Mouse (Mus musculus) megakaryocyte progenitor cell, adult 5-6 weeks (primary cell): ENCODE results near the gene Zfp810. TPM values are rescaled to one million over a fixed set of nuclear protein-coding genes. Genes with fewer than 3 reads are reported as not detected.
A peak's percentile ranks its signal among the peaks of the same experiment; 100 is the strongest.
"Not testable (repeated sequence)": the region's sequence is repeated elsewhere in the genome, so short reads cannot be mapped to it uniquely, and the experiment has no call there.

Experiments
- ATAC-seq: replicated peaks from 2 replicates; pipeline ENCODE4 v1.8.0; 2016; ENCODE audit warnings: mild to moderate bottlenecking, moderate TSS enrichment, inconsistent platforms; ENCODE audit not compliant: poor library complexity
- total RNA-seq, 2 experiments: library from RNA; stranded (forward) in 1 of 2; stranded (reverse) in 1 of 2; fragments of 157-497, 149-512 nt in 1 of 2; fragments of 200-1000 nt in 1 of 2; gene quantifications; 2 replicates each; pipeline versions ENCODE4 v1.2.3 to v1.2.4; 2015 to 2017

The Zfp810 gene
- total RNA-seq (2015) (10.2 and 10.9 TPM in 2 replicates), total RNA-seq (2017) (14.7 and 15.1 TPM in 2 replicates)

DNA sequence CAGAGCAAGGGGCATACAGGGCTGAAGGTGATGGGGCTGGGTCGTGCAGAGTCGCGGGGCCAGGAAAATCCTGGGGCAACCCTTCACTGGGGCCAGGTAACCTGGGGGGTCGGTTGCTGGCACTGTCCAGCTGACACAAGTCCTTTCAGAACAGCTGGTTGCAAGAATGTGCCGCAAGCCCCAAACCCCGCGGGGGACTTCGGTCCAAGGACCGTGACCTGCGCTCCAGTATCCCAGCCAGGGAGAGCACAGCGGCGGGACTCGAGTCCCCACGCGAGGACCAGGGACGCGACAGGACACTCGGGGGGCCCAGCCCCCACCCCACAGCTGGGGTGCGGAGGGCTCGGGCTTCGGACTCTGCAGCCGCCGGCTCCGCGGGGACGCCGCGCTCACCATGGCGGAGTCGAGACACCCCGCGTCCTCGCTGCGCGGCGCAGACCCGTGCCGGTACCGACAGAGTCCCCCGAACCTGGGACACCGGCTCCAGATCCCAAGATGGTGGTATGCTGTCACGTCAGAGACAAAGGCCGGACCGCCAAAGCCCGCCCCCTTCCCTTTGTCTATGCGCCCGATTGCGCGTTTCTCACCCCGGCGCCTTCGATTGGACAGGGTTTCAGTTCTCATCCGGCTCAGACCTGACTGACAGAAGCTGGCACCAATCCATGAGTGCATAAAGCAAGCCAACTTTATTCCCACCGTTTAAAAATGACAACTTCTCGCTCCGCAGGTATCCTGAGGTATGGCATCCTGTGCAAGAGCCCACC, at the start of gene Zfp810:
Zfp810 (minus strand) TSS at position 493 of the 764 bp plus-strand sequence.
- ATAC-seq: peak; percentile 99

DNA sequence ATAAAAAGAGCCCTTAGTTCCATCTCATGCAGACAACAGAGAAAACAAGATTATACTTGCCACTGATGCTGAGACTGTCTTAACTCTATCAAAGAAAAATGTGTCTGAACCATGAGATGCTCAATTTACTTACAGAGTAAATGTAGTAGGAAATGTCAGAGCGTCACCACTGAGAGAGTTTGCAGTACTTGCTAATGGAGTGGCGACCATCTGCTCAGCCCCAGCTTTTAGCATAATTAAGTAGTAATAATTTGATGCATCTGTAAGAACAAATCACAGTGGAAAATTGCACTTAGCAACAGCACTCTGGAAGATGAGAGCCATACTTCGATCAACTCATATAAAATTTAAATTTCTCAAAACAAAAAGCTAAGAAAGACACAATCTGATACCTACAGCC, 48.5 kb upstream of the Zfp810 start:
- ATAC-seq: no peak

DNA sequence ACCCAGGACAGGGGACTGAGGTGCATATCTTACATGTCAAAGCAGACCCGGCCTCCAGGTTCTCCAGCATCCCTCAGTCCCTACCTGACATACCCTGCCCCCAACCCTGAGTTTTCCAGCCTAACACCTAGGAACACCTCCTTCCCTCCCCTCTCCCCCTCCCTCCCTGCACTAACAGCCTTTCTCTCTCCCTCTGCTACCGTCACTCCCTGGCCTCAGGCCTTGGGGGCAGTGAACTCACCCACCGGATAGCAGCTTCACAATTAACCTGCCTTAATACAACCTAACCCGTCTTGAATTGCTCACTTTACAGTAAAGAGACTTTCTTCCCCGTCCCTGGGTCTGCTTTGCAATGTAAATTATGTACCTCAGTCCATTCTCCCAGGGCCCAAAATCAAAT, 46.5 kb upstream of the Zfp810 start:
- no peak for ATAC-seq

DNA sequence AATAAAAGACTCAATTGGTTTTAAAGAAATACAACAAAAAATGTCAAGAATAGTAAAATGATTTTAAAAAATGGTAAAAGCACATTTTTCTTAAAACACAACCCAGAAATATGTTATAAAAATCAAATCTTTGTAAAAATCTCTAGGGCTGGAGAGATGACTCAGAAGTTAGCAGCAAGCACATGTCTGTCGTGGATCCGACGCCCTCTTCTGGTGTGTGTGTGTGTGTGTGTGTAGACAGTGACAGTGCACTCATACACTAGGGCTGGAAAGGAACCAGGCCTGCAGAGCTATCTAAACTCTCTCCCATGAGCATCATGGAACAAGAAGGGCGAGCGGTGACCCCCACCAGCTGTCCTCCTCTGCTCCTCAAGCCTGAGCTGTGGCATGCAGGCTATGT, 46.0 kb upstream of the Zfp810 start:
- no peak for ATAC-seq

DNA sequence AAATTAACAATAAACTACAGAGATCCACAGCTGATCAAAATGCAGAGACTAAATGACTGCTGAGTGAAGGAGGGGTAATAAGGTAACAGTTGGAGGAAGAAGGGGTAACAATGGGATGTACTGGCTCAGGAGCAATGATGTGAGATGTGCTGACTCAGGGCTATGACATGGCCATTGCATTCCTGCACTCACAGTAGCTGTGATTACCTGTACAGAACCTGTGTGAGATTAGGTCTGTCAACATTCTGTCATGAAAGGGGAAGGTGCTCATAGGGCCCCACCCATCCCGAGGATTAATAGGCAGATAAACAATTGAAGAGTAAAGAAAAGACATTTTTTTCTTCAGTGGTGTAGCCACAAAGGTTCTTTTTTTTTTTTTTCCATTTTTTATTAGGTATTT, 32.9 kb upstream of the Zfp810 start:
- ATAC-seq: no peak

DNA sequence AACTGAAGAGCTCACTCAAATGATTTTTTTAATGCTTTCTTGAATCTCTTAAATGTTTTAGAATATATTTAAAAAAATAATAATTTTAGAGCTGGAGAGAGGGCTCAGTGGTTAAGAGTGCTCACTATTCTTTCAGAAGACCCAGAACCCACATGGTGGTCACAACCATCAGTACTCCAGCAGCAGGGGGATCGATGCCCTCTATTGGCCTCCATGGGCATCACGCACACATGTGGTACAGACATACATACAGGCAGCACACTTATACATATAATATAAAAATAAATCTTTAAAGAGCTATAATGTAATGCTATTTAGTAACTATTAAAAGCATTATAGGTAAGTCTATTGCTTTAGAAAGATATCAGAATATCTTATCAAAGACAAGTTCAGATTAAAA, 29.8 kb upstream of the Zfp810 start:
- no peak for ATAC-seq

DNA sequence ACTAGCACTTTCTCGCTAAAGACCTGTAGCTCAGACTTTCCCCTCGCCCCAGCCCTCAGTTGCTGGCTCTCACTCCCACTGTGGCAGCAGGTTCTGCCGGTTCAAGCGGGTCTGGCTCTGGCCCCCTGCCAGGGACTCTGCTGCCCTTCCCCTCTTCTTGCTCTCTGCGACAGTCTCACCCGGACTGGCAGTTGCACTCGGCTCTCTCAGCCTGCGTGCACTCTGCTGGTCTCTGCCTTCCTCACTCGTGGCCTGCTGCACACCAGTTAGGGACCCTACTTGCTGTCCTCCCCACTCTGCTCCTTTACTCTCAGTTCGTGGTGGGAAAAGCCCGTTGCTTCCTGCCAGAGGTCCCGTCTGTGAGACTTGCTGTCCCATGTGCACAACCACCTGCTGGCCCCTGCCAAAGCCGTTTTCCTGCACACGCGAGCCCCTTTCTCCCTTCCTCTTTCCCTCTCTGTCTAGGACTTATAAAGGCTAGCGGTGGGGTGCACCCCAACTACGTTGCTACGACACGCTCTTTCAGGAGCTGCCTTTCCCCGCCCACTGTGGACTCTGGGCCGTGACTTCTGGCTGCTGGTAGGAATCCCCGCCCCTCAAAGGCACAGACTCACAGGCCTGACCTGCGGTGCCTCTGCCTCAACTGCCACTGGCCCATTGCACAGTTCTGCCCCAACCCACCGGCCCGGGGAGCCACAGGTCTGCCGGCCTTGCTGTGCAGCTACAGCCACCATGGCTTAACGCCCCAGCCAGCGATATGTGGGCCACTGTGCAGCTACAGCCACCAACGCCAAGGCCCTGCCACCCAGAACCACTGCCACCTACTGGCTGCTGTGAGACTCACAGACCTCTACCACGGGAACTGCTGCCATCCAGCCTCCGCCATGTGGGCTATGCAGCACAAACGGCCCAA, 20.3 kb upstream of the Zfp810 start:
- peak; percentile 92 for ATAC-seq

DNA sequence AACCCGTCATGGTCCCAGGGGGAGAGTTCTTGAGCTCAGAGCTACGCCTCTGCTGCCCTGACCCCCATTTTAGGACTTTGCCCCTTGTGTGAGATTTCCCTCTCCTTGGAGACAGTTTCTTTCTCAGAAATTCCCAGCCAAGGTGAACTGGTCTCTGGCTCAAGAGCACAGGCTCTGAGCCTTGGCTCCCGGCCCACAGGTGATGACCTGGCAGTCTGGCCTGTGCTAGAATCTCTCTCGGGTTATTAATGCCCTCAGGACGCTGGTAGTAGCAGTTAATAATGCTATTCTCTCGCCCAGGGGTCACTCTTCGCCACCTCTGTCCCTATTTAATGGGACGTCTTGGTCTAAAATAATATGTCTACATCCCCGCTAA, 19.6 kb upstream of the Zfp810 start:
- ATAC-seq: no peak

DNA sequence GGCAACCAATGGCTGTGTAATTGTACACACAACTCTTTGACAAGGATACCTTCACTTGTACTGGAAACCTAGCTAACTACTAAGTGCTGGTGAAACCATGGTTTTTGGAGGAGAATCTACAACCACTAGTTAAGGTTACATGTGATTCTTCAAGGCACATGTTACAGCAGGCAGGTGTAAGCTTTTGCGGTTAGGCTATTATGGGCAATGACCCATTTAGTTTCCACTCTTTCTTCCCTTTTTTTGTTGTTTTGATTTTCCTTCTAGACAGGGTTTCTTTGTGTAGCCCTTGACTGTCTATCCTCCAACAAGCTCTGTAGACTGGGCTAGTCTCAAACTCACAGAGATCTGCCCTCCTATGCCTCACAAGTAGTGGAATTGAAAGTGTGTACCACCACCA, 17.1 kb upstream of the Zfp810 start:
- ATAC-seq: no peak

DNA sequence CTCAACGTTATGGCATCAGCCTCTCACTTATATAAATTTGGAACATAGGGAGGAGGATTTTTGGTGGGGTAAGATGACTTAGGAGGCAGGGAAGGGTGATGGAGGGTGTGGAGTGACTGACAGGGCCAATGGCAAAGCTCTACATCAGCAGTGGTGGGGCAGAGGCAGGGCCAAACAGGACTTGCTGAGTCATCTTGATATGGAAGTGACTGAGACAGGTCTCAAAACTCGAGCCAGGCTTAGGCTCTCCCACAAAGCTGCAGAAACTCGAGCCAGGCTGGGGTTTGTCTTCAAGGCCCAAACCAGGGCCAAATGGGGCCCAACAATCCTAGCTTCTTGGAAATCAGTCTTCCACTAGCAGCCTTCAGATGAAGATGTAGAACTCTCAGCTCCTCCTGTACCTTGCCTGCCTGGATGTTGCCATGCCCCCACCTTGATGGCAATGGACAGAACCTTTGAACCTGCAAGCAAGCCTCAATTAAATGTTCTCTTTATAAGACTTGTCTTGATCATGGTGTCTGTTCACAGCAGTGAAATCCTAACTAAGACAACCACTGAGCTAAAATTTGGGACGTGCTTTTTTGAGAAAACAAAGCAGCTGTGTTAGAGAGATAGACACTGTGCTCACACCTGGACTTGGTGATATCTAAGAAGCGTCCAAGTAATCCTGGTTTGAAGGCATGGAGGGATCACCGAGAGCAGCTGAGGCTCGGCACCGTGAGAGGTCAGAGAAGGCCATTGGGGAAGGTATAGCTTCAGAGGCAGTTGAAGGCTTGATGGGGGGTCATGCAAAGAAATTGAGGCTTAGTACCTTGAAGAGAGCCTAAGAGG, 15.1 kb upstream of the Zfp810 start:
- ATAC-seq: no peak

DNA sequence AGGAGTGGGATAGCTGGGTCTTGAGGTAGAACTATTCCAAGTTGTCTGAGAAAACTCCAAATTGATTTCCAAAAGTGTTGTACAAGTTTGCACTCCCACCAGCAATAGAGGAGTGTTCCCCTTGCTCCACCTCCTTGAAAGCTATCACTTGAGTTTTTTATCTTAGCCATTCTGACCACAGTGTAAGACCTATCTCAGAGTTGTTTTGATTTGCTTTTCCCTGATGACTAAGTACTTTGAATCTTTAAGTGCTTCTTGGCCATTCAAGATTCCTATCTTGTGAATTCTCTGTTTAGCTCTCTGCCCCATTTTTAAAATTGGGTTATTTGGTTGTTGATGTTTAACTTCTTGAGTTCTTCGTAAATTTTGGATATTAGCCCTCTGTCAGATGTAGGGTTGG, 11.7 kb upstream of the Zfp810 start:
- ATAC-seq: no peak

DNA sequence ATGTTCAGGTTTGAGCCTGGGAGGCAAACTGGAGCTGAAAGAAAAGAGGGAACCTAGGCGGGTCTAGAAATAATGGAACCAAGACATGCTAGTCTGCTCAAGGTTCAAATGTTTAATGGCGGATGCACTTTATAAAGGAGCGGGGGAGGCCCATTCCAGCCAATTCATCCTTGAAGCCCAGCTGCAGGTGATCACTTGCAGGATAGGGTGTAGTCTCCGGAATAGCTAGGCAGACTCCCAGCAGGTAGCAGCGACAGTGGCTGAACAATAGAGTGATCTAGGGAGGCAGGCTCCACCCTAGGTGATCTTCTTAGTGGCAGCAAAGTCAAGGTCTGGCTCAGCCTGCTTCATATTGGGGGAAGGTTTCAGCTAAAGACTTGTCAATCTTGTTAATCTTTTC, 8.6 kb upstream of the Zfp810 start:
- not testable (repeated sequence) for ATAC-seq

DNA sequence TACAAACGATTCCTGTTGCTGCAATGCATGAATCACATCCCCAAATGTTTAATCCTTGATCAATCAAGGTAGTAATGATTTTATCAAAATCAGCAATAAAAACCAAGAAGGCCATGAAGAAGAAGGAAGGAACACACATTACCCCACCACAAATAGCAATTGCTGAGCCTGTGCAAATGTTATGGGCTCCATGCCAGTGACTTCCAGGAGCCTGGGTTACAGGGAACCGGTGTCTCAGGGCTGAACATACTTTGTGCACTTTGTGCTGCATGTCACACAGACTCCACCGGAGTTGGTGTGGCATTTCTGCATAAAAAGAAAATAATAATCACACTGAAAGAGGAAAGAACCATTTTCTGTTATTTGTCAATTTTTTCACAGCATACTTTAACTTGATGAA, 6.6 kb upstream of the Zfp810 start:
- no peak for ATAC-seq

DNA sequence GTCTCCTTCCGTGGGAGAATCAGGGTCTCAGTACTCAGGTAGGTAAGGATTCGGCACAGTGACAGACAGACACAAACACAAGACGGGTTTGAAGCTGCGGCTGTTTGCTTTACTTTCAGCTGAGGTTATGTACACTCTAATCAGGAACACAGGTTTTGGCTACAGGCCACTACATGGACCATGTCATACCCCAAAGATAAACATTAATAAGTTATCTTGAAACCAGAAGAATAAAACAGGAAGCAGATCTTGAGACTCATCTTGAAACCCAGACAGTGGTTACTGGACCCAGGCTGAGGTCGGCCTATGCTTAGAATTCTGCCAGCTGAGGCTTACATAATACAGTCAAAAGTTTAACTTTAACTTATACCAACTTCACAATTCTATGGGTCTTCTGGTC, 5.8 kb upstream of the Zfp810 start:
- peak; percentile 61 for ATAC-seq

DNA sequence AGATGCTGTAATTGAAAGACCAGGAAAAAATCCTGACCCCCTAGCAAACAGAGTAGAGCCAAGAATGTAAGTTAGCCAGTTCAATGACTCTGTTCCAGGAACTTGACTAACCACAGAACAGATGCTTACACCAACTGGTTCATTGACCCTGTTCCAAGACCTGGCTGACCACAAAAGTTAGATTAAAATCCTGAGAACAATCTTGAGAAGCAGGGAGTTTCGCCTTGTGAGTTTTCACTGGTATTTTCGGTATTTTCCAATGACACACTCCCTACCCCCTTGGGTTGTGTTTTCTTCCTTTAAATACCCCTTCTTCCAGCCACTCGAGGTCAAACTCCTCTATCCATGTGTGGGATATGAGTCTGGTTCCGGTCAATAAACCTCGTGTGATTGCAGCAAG, 2.2 kb upstream of the Zfp810 start:
- no peak for ATAC-seq

DNA sequence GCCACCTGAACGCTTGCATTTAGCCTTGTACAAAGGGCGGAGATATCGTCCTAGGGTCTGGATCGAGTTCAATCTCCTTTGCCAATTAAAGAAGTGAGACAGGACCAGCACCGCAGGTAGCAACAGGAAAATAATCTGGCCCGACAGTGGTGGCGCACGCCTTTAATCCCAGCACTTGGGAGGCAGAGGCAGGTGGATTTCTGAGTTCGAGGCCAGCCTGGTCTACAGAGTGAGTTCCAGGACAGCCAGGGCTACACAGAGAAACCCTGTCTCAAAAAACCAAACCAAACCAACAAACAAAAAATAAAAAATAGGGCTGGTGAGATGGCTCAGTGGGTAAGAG, 443 bp upstream of the Zfp810 start:
- ATAC-seq: not testable (repeated sequence)

DNA sequence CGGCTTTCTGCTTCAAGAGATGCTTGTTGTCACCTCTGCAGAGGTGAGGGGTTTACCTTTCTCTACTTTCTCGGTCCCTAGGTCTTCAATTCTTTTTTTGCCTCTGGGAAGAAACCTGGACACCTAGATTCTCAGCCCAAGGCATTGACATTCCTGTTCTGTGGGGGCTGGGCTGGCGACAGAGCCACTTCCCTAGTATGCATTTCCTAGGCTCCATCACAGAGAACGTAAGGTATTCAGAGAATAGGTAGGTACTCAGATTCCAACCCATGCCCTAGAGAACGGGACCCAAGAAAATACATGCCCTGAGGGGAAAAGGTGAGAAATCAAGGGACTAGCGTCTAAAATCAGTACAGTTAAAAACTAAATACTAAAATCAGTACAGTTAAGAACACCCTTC, 722 bp downstream of the Zfp810 start:
- ATAC-seq: no peak

DNA sequence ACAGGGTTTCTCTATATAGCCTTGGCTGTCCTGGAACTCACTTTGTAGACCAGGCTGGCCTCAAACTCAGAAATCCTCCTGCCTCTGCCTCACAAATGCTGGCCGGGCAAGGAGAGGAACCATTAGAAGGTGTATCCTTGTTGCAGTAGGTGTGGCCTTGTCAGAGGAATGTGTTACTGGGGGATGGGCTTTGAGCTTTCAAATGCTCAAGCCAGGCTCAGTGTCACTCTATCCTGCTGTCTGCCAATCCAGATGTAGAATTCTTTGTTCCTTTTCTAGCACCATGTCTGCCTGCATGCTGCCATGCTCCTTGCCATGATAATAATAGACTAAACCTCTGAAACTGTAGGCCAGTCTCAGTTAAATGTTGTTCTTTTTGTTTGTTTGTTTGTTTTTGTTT, 5.2 kb downstream of the Zfp810 start:
- no peak for ATAC-seq

DNA sequence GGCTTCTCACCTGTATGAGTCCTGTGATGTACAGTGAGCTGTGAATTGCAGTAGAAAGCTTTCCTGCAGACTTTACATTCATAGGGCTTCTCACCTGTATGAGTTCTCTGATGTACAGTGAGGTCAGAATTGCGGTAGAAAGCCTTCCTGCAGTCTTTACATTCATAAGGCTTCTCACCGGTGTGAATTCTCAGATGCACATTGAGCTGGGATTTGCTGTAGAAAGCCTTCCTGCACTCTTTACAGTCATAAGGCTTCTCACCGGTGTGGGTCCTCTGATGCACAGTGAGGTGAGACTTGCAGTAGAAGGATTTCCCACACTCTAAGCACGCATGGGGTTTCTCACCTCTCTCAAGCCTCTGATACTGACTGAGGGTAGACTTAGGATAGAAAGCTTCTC, 28.7 kb downstream of the Zfp810 start:
- ATAC-seq: no peak

DNA sequence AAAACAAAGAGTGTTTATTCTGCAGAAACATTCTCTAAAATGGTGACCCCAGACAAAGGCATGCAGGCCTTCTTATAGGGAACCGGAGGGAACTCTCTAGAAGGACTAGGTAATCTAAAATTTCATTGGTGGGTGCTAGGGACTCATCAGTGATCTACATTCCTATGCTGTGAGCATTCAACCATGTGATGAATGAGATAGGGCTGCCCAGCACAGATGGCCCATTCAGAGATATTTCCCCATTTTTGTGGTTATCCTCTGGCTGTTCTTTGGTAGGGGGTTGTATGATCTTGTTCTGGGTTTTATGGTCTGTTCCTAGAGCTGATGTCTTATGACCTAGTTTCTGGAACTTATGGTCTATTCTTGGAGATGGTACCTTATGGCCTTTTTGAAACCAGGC, 38.6 kb downstream of the Zfp810 start:
- ATAC-seq: no peak

DNA sequence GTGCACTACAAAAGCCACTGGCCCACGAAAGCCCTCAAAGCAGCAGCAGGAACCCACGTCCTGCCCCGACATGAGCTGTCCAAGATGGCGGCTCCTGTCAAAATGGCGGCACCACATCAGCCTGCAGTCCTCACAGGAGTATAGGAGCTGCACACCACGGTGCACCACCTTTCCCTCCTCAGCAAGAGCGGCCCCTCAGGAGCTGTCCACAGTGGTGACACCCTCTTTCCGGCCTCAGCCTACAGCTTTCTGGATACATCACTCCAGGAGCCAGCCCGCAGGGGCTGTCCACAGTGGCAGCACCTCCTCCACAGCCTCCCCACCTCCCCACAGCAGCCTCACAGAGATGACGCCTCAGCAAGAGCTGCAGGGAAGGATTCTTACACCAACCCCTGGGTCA, 44.8 kb downstream of the Zfp810 start:
- ATAC-seq: no peak
